Mouse (Mus musculus) stomach, embryonic 15.5 days (tissue): ENCODE measurements around the gene Dcaf7. TPM values are rescaled to one million over a fixed set of nuclear protein-coding genes. Genes with fewer than 3 reads are reported as not detected.
"Not testable (repeated sequence)": the region's sequence is repeated elsewhere in the genome, so short reads cannot be mapped to it uniquely, and the experiment has no call there.

Experiments
- ATAC-seq: fragments of 200-750 bp; cut with Nextera tagmentation; 2 replicates; pipeline ENCODE4 v1.8.0; 2017; ENCODE audit warnings: low read depth, moderate number of reproducible peaks, moderate TSS enrichment; ENCODE audit not compliant: insufficient read depth, low FRiP score
- H3K27ac ChIP-seq: fragments of 300-500 bp; sonication (generic); 2 replicates; pipeline ENCODE4 v1.5.1; 2015; ENCODE audit warnings: mild to moderate bottlenecking, inconsistent platforms
- H3K27me3 ChIP-seq: fragments of 300-500 bp; sonication (generic); replicated peaks from 2 replicates; pipeline ENCODE4 v1.6.1; 2015; ENCODE audit warnings: inconsistent platforms
- H3K36me3 ChIP-seq: fragments of 300-500 bp; sonication (generic); 2 replicates; pipeline ENCODE4 v1.6.1; 2015; ENCODE audit warnings: inconsistent platforms
- H3K4me1 ChIP-seq: fragments of 300-500 bp; sonication (generic); 2 replicates; pipeline ENCODE4 v1.6.1; 2015; ENCODE audit warnings: inconsistent platforms
- H3K4me2 ChIP-seq: fragments of 300-500 bp; sonication (generic); 2 replicates; pipeline ENCODE4 v1.6.1; 2015; ENCODE audit warnings: mild to moderate bottlenecking, inconsistent platforms
- H3K4me3 ChIP-seq: fragments of 300-500 bp; sonication (generic); replicated peaks from 2 replicates; pipeline ENCODE4 v1.5.1; 2015; ENCODE audit warnings: inconsistent platforms
- H3K9ac ChIP-seq: fragments of 300-500 bp; sonication (generic); 2 replicates; pipeline ENCODE4 v1.6.1; 2015; ENCODE audit warnings: inconsistent platforms
- H3K9me3 ChIP-seq: fragments of 300-500 bp; sonication (generic); 2 replicates; pipeline ENCODE4 v1.6.1; 2016; ENCODE audit warnings: inconsistent platforms
- WGBS: fragments of 180-500 bp; shearing (Covaris S2); methylation state at CpG from one replicate; pipeline ENCODE4 v1.1.7; 2015; 5-methylcytosine and 5-hydroxymethylcytosine counted together
- polyA plus RNA-seq: library from polyadenylated mRNA; unstranded; fragments of >200 nt; fragmentation: Nextera tagmentation; extraction: Ambion mirVana; gene quantifications from 2 replicates; pipeline ENCODE4 v1.2.1, GENCODE M21; 2015

The Dcaf7 gene
- polyA plus RNA-seq, 1 experiment from 2014 or later: 54.6 TPM

GRCm38 (mm10) chr11:106013556-106014225 lies 23.0 kb upstream of the Dcaf7 start:
- Histone ChIP-seq H3K27ac (no peak overlapping the region), H3K4me1 (peaks cover 7% of the 10 kb centered on the region; the same call in 1 of the 2 replicates), H3K4me2 (no peak overlapping the region), H3K9ac (no peak overlapping the region), H3K36me3 (no peaks in the 10 kb centered on the region), H3K9me3 (no peaks in the 10 kb centered on the region), H3K27me3 (peaks cover 8% of the 10 kb centered on the region; the same call in 1 of the 2 replicates), H3K4me3 (no peak overlapping the region)
- WGBS: 63% methylated on average over 11 of the region's 11 CpGs
- no peak for ATAC-seq

GRCm38 (mm10) chr11:106016440-106016839 lies 20.2 kb upstream of the Dcaf7 start:
- 64% methylated on average over 5 of the region's 5 CpGs for WGBS

GRCm38 (mm10) chr11:106020051-106020763 lies 16.5 kb upstream of the Dcaf7 start:
- H3K9ac ChIP-seq: no peak overlapping the region
- peaks cover 10% of the 10 kb centered on the region for H3K27me3 ChIP-seq
- no peak overlapping the region for H3K27ac ChIP-seq
- H3K4me2 ChIP-seq: peak overlapping the region; percentile 60
- peak overlapping the region; percentile 29 for H3K4me3 ChIP-seq
- ATAC-seq: no peak; the same call in 1 of the 2 replicates
- WGBS: 1% methylated on average over 50 of the region's 50 CpGs
- no peaks in the 10 kb centered on the region for H3K9me3 ChIP-seq
- no peaks in the 10 kb centered on the region for H3K36me3 ChIP-seq
- H3K4me1 ChIP-seq: peaks cover 9% of the 10 kb centered on the region

More at GRCm38 (mm10) chr11:106016440-106016839, 20.2 kb upstream of the Dcaf7 start:
- no peak overlapping the region for H3K4me3 ChIP-seq
- no peak for ATAC-seq
- no peaks in the 10 kb centered on the region for H3K9me3 ChIP-seq
- no peaks in the 10 kb centered on the region for H3K36me3 ChIP-seq
- no peak overlapping the region for H3K27ac ChIP-seq
- H3K4me1 ChIP-seq: peaks cover 16% of the 10 kb centered on the region
- H3K4me2 ChIP-seq: no peak overlapping the region
- no peak overlapping the region for H3K9ac ChIP-seq
- peaks cover 10% of the 10 kb centered on the region for H3K27me3 ChIP-seq

GRCm38 (mm10) chr11:106025774-106026173 lies 10.9 kb upstream of the Dcaf7 start:
- H3K4me2 ChIP-seq: no peak overlapping the region
- no peak overlapping the region for H3K9ac ChIP-seq
- WGBS: 66% methylated on average over 3 of the region's 3 CpGs
- H3K4me3 ChIP-seq: no peak overlapping the region
- ATAC-seq: no peak; the same call in 1 of the 2 replicates
- no peaks in the 10 kb centered on the region for H3K4me1 ChIP-seq
- no peaks in the 10 kb centered on the region for H3K9me3 ChIP-seq
- H3K27ac ChIP-seq: no peak overlapping the region
- no peaks in the 10 kb centered on the region for H3K27me3 ChIP-seq
- no peaks in the 10 kb centered on the region for H3K36me3 ChIP-seq

- Histone ChIP-seq H3K9me3 (no peaks in the 10 kb centered on the region), H3K27me3 (no peaks in the 10 kb centered on the region), H3K9ac (no peak overlapping the region), H3K4me3 (no peak overlapping the region), H3K27ac (no peak overlapping the region), H3K4me1 (no peaks in the 10 kb centered on the region), H3K4me2 (no peak overlapping the region), H3K36me3 (no peaks in the 10 kb centered on the region)
- 31% methylated on average over 10 of the region's 11 CpGs for WGBS
- no peak for ATAC-seq
Observed at GRCm38 (mm10) chr11:106026465-106027151, 10.1 kb upstream of the Dcaf7 start.

GRCm38 (mm10) chr11:106027607-106028006 lies 9.1 kb upstream of the Dcaf7 start:
- Histone ChIP-seq H3K27ac (no peak overlapping the region), H3K4me1 (no peaks in the 10 kb centered on the region), H3K4me2 (no peak overlapping the region), H3K27me3 (no peaks in the 10 kb centered on the region), H3K9me3 (no peaks in the 10 kb centered on the region), H3K36me3 (no peaks in the 10 kb centered on the region), H3K9ac (no peak overlapping the region), H3K4me3 (no peak overlapping the region)
- ATAC-seq: no peak
- 88% methylated on average over 5 of the region's 5 CpGs for WGBS

- H3K4me3 ChIP-seq: peak overlapping the region; percentile 28
- H3K4me1 ChIP-seq, H3K27ac ChIP-seq, H3K9me3 ChIP-seq, ATAC-seq, H3K36me3 ChIP-seq, H3K27me3 ChIP-seq, H3K9ac ChIP-seq: not testable (repeated sequence)
- H3K4me2 ChIP-seq: 0 out of 2 replicates have a peak overlapping the region, but pooled peaks have one; percentile 5
- WGBS: 32% methylated on average over 12 of the region's 25 CpGs
Observed at GRCm38 (mm10) chr11:106032074-106032473, 4.6 kb upstream of the Dcaf7 start.

- Histone ChIP-seq H3K27ac (0 out of 2 replicates have a peak overlapping the region, but pooled peaks have one; percentile 9), H3K4me1 (peaks cover 7% of the 10 kb centered on the region; the same call in 1 of the 2 replicates), H3K36me3 (no peaks in the 10 kb centered on the region), H3K9ac (no peak overlapping the region), H3K4me3 (0 out of 2 replicates have a peak overlapping the region, but pooled peaks have one; percentile 16), H3K4me2 (peak overlapping the region; percentile 34), H3K9me3 (no peaks in the 10 kb centered on the region), H3K27me3 (no peaks in the 10 kb centered on the region)
- ATAC-seq: no peak
- 30% methylated on average over 11 of the region's 11 CpGs for WGBS
Observed at GRCm38 (mm10) chr11:106033491-106033919, 3.2 kb upstream of the Dcaf7 start.

- no peak for ATAC-seq
- Histone ChIP-seq H3K27ac (no peak overlapping the region), H3K27me3 (no peaks in the 10 kb centered on the region), H3K36me3 (no peaks in the 10 kb centered on the region), H3K4me1 (peaks cover 7% of the 10 kb centered on the region; the same call in 1 of the 2 replicates), H3K4me2 (no peak overlapping the region), H3K9me3 (no peaks in the 10 kb centered on the region), H3K4me3 (no peak overlapping the region), H3K9ac (no peak overlapping the region)
- 83% methylated on average over 9 of the region's 9 CpGs for WGBS
Observed at GRCm38 (mm10) chr11:106034986-106035385, 1.7 kb upstream of the Dcaf7 start.

- Histone ChIP-seq H3K36me3 (no peaks in the 10 kb centered on the region), H3K9ac (peak overlapping the region; percentile 94), H3K9me3 (no peaks in the 10 kb centered on the region), H3K27me3 (no peaks in the 10 kb centered on the region), H3K4me2 (peak overlapping the region; percentile 88), H3K4me1 (peaks cover 7% of the 10 kb centered on the region; the same call in 1 of the 2 replicates), H3K27ac (peak overlapping the region; percentile 90), H3K4me3 (peak overlapping the region; percentile 92)
- no peak for ATAC-seq
- under 1% methylated on average over 13 of the region's 13 CpGs for WGBS
Observed at GRCm38 (mm10) chr11:106037418-106037751, 713 bp downstream of the Dcaf7 start.

GRCm38 (mm10) chr11:106044349-106044748 lies 7.7 kb downstream of the Dcaf7 start:
- no peak overlapping the region for H3K27ac ChIP-seq
- peaks cover 20% of the 10 kb centered on the region for H3K36me3 ChIP-seq
- ATAC-seq: no peak
- H3K4me2 ChIP-seq: no peak overlapping the region
- no peaks in the 10 kb centered on the region for H3K9me3 ChIP-seq
- H3K4me3 ChIP-seq: no peak overlapping the region
- H3K4me1 ChIP-seq: no peaks in the 10 kb centered on the region
- H3K27me3 ChIP-seq: no peaks in the 10 kb centered on the region
- no peak overlapping the region for H3K9ac ChIP-seq

- Histone ChIP-seq H3K9ac (no peak overlapping the region), H3K36me3 (peaks cover 20% of the 10 kb centered on the region), H3K4me1 (no peaks in the 10 kb centered on the region), H3K4me3 (no peak overlapping the region), H3K9me3 (no peaks in the 10 kb centered on the region), H3K4me2 (no peak overlapping the region), H3K27me3 (no peaks in the 10 kb centered on the region), H3K27ac (no peak overlapping the region)
- WGBS: 88% methylated on average over 1 of the region's 1 CpGs
- ATAC-seq: no peak
Observed at GRCm38 (mm10) chr11:106045256-106045655, 8.6 kb downstream of the Dcaf7 start.
